Mouse (Mus musculus): ENCODE data around the gene Mri1. TPM values are rescaled to one million over a fixed set of nuclear protein-coding genes. Genes with fewer than 3 reads are reported as not detected.

Gene Mri1
- total RNA-seq, 4 experiments from 2014 or later = 26.9 to 52.8 (median 51.6) TPM

GRCm38 (mm10) chr8:84202466-84202865, 54.7 kb downstream of the Mri1 start:
- DNase-seq = peak; percentile 85

- DNase-seq = peak; percentile 89
Observed at GRCm38 (mm10) chr8:84201545-84202245, 55.4 kb downstream of the Mri1 start.

- peak; percentile 78 for DNase-seq
Observed at GRCm38 (mm10) chr8:84200652-84201544, 56.2 kb downstream of the Mri1 start.

- DNase-seq = peak; percentile 61
Observed at GRCm38 (mm10) chr8:84200126-84200555, 57.0 kb downstream of the Mri1 start.

Small RNA genes lying within 50 kb of the gene (microRNA-seq; reads per million reads assigned to microRNA genes)
- gene Mir23a = 29,880 to 45,921 reads per million in 2 experiments
- 0 reads per million in 2 experiments for gene Mir24-2
- 711 to 1,323 reads per million in 2 experiments for gene Mir27a
- 0 reads per million in 2 experiments for gene Mir3074-2

Other genes starting within 250 kb of the Mri1 start
- gene 2210011C24Rik, start 245.2 kb downstream of the Mri1 start, total RNA-seq (2022) = under 1 TPM in 2 of 4 experiments, not detected in 2; 0.62 to 0.77 TPM
- gene Palm3, start 235.9 kb downstream of the Mri1 start, total RNA-seq (2022) = 1 to 10 TPM in 3 of 4 experiments, under 1 TPM in 1; 0.70 to 3.9 (median 2.3) TPM
- 1 to 10 TPM; 1.9 to 3.1 (median 2.8) TPM for gene Il27ra, start 214.7 kb downstream of the Mri1 start, total RNA-seq (2022)
- not detected for gene Rln3, start 212.3 kb downstream of the Mri1 start, total RNA-seq (2022)
- gene Gm10643, start 192.2 kb downstream of the Mri1 start, total RNA-seq (2022) = 1 to 10 TPM; 2.9 to 5.9 (median 4.2) TPM
- 10 to 100 TPM; 16.8 to 25.2 (median 20.5) TPM for gene Rfx1, start 190.5 kb downstream of the Mri1 start, total RNA-seq (2022)
- 10 to 100 TPM; 18.3 to 27.1 (median 23.8) TPM for gene Dcaf15, start 152.6 kb downstream of the Mri1 start, total RNA-seq (2022)
- gene Podnl1, start 131.3 kb downstream of the Mri1 start, total RNA-seq (2022) = under 1 TPM; 0.10 to 0.86 (median 0.34) TPM
- 10 to 100 TPM; 33.9 to 51.2 (median 40.3) TPM for gene Cc2d1a, start 109.4 kb downstream of the Mri1 start, total RNA-seq (2022)
- under 1 TPM; 0.38 to 0.81 (median 0.40) TPM for gene 4930432K21Rik, start 109.3 kb downstream of the Mri1 start, total RNA-seq (2022)
- gene Nanos3, start 72.1 kb downstream of the Mri1 start, total RNA-seq (2022) = 1 to 10 TPM in 2 of 4 experiments, under 1 TPM in 2; 0.75 to 2.9 (median 1.2) TPM
- 10 to 100 TPM; 36.2 to 53.9 (median 48.0) TPM for gene Zswim4, start 20.3 kb downstream of the Mri1 start, total RNA-seq (2022)
- 100 to 1,000 TPM; 171 to 296 (median 225) TPM for gene D8Ertd738e, start 7.6 kb downstream of the Mri1 start, total RNA-seq (2022)
- gene Ccdc130, start 13.1 kb upstream of the Mri1 start, total RNA-seq (2022) = 10 to 100 TPM; 21.5 to 27.7 (median 24.6) TPM
- gene Cacna1a, start 131.1 kb upstream of the Mri1 start, total RNA-seq (2022) = 10 to 100 TPM in 3 of 4 experiments, 1 to 10 TPM in 1; 6.3 to 18.1 (median 11.8) TPM

Data from adrenal gland, adult 8-10 months (tissue).